ENCODE assay signal across 27 mouse cellular contexts in genomic region chr6:50273947-50274346, GRCm38 (mm10).
"Had no signal": no experiment of that assay in that cellular context is flagged by ENCODE, and none has a peak within 500 bp of the region (broad histone marks: within the 10 kb centered on the region; RNA-seq: fewer than 3 reads in every experiment).

No protein-coding gene starts in this region.

- H3K4me1 ChIP-seq: embryonic facial prominence, embryonic 10.5 days; embryonic facial prominence, embryonic 12.5 days; embryonic facial prominence, embryonic 13.5 days; embryonic facial prominence, embryonic 15.5 days; forebrain, embryonic 10.5 days; forebrain, embryonic 12.5 days; forebrain, embryonic 13.5 days; forebrain, embryonic 15.5 days had no signal

- H3K4me3 ChIP-seq: embryonic facial prominence, embryonic 10.5 days; embryonic facial prominence, embryonic 12.5 days; embryonic facial prominence, embryonic 13.5 days; embryonic facial prominence, embryonic 15.5 days; erythroblast, embryonic 14.5 days; forebrain, embryonic 10.5 days; forebrain, embryonic 12.5 days; forebrain, embryonic 13.5 days; forebrain, embryonic 15.5 days; gastrocnemius, adult 2 months had no signal

- ATAC-seq: forebrain, embryonic 13.5 days; forebrain, embryonic 14.5 days; forebrain, embryonic 15.5 days; forebrain, embryonic 16.5 days; forebrain, postnatal 0 days had no signal

- H3K27ac ChIP-seq: embryonic facial prominence, embryonic 10.5 days; embryonic facial prominence, embryonic 12.5 days; embryonic facial prominence, embryonic 13.5 days; embryonic facial prominence, embryonic 15.5 days; forebrain, embryonic 10.5 days; forebrain, embryonic 12.5 days; forebrain, embryonic 13.5 days; forebrain, embryonic 15.5 days; gastrocnemius, adult 2 months had no signal

- H3K27me3 ChIP-seq: embryonic facial prominence, embryonic 12.5 days; embryonic facial prominence, embryonic 13.5 days; embryonic facial prominence, embryonic 15.5 days; forebrain, embryonic 12.5 days; forebrain, embryonic 13.5 days; forebrain, embryonic 15.5 days had no signal

- H3K9me3 ChIP-seq: embryonic facial prominence, embryonic 10.5 days; embryonic facial prominence, embryonic 12.5 days; embryonic facial prominence, embryonic 13.5 days; embryonic facial prominence, embryonic 15.5 days; forebrain, embryonic 10.5 days; forebrain, embryonic 12.5 days; forebrain, embryonic 13.5 days; forebrain, embryonic 15.5 days had no signal

- DNase-seq: cerebellum, adult 2 months; cerebellum, adult 8-10 months; cerebellum, adult 9-10 months; cerebellum, adult 9-11 months; cerebellum, postnatal 10 days; cerebellum, postnatal 14 days; cerebellum, postnatal 25 days; cerebellum, postnatal 36 days; embryo, embryonic 11 days; forebrain, postnatal 0 days; gastrocnemius, adult 2 months; gastrocnemius, postnatal 10 days; gastrocnemius, postnatal 14 days; gastrocnemius, postnatal 25 days; gastrocnemius, postnatal 36 days; heart, adult 18-20 months had no signal

- H3K9ac ChIP-seq: embryonic facial prominence, embryonic 12.5 days; embryonic facial prominence, embryonic 13.5 days; embryonic facial prominence, embryonic 15.5 days; forebrain, embryonic 12.5 days; forebrain, embryonic 13.5 days; forebrain, embryonic 15.5 days; forebrain, postnatal 0 days had no signal

- H3K4me2 ChIP-seq: embryonic facial prominence, embryonic 12.5 days; embryonic facial prominence, embryonic 13.5 days; embryonic facial prominence, embryonic 15.5 days; forebrain, embryonic 12.5 days; forebrain, embryonic 13.5 days; forebrain, embryonic 15.5 days had no signal

- H3K36me3 ChIP-seq: embryonic facial prominence, embryonic 10.5 days; embryonic facial prominence, embryonic 12.5 days; embryonic facial prominence, embryonic 13.5 days; embryonic facial prominence, embryonic 15.5 days; forebrain, embryonic 10.5 days; forebrain, embryonic 12.5 days; forebrain, embryonic 15.5 days had no signal
